In genomic region chr2:180724585-180725413, GRCm38 (mm10) we compare ENCODE assay signal across 8 mouse cellular contexts. TPM values are rescaled to one million over a fixed set of nuclear protein-coding genes. Genes with fewer than 3 reads are reported as not detected.
DNase-seq lines count a peak whose midpoint lies in the region; ATAC-seq lines count a peak whose summit lies in the region.

Gene Slc17a9, plus strand, starts transcription at chr2:180725263.

- peaks cover 37% of the 10 kb centered on the region for H3K36me3 ChIP-seq in embryonic facial prominence, embryonic 14.5 days (ENCODE audit: control insufficient read depth, insufficient read depth, low read length)
- peaks cover 15% of the 10 kb centered on the region; the same call in 1 of the 2 replicates for H3K36me3 ChIP-seq in limb, embryonic 11.5 days (ENCODE audit: control insufficient read depth, insufficient read depth, low read length)
- H3K36me3 ChIP-seq in midbrain, embryonic 16.5 days (ENCODE audit: control insufficient read depth, insufficient read depth, low read length): peaks cover 16% of the 10 kb centered on the region

- WGBS in embryonic facial prominence, embryonic 14.5 days: 6% methylated on average over 16 of the region's 18 CpGs
- WGBS in limb, embryonic 11.5 days: 6% methylated on average over 18 of the region's 18 CpGs
- WGBS in midbrain, embryonic 16.5 days: 6% methylated on average over 18 of the region's 18 CpGs

- H3K9ac ChIP-seq in embryonic facial prominence, embryonic 14.5 days (ENCODE audit: low read depth, low read length): peak within 1 kb of the TSS; percentile 10; the same call in 1 of the 2 replicates
- no peak within 1 kb of the TSS; the same call in 1 of the 2 replicates for H3K9ac ChIP-seq in limb, embryonic 11.5 days (ENCODE audit: low read length)
- H3K9ac ChIP-seq in midbrain, embryonic 16.5 days (ENCODE audit: low read depth, low read length): peak within 1 kb of the TSS; percentile 12; the same call in 1 of the 2 replicates

- H3K9me3 ChIP-seq in embryonic facial prominence, embryonic 14.5 days (ENCODE audit: control insufficient read depth, low read length): no peaks in the 10 kb centered on the region
- H3K9me3 ChIP-seq in limb, embryonic 11.5 days (ENCODE audit: control insufficient read depth, low read length): no peaks in the 10 kb centered on the region
- no peaks in the 10 kb centered on the region for H3K9me3 ChIP-seq in midbrain, embryonic 16.5 days (replicated peaks; ENCODE audit: control insufficient read depth, low read length, poor library complexity, severe bottlenecking)

- H3K27me3 ChIP-seq in embryonic facial prominence, embryonic 14.5 days (replicated peaks; ENCODE audit: control insufficient read depth, insufficient read depth, low read length): no peaks in the 10 kb centered on the region
- no peaks in the 10 kb centered on the region for H3K27me3 ChIP-seq in limb, embryonic 11.5 days (ENCODE audit: control insufficient read depth, insufficient read depth, low read length)
- H3K27me3 ChIP-seq in midbrain, embryonic 16.5 days (ENCODE audit: control insufficient read depth, insufficient read depth, low read depth, low read length): no peaks in the 10 kb centered on the region

- peak within 1 kb of the TSS; percentile 46 for H3K4me2 ChIP-seq in embryonic facial prominence, embryonic 14.5 days (ENCODE audit: low read depth, low read length)
- no peak within 1 kb of the TSS for H3K4me2 ChIP-seq in limb, embryonic 11.5 days (ENCODE audit: low read depth, severe bottlenecking)
- H3K4me2 ChIP-seq in midbrain, embryonic 16.5 days (ENCODE audit: low read length): no peak within 1 kb of the TSS

- H3K27ac ChIP-seq in embryonic facial prominence, embryonic 14.5 days (replicated peaks; ENCODE audit: low read depth, low read length): no peak within 1 kb of the TSS
- no peak within 1 kb of the TSS for H3K27ac ChIP-seq in limb, embryonic 11.5 days (replicated peaks; ENCODE audit: low read depth, low read length)
- H3K27ac ChIP-seq in midbrain, embryonic 16.5 days (ENCODE audit: low read length): no peak within 1 kb of the TSS

- peak; percentile 67 for ATAC-seq in embryonic facial prominence, embryonic 14.5 days (ENCODE audit: low read depth)
- peak; percentile 46; the same call in 1 of the 2 replicates for ATAC-seq in limb, embryonic 11.5 days (ENCODE audit: insufficient number of reproducible peaks, low FRiP score, low TSS enrichment, low read depth)
- ATAC-seq in midbrain, embryonic 16.5 days: peak; percentile 51; the same call in 1 of the 2 replicates

- intact Hi-C loops in left cerebral cortex, postnatal 36 days (cut with DNase I): loop anchor here (5.0 kb wide), 1 partner anchor 47 kb away; no protein-coding TSS in a partner anchor

- peak within 1 kb of the TSS; percentile 14; the same call in 1 of the 2 replicates for H3K4me3 ChIP-seq in embryonic facial prominence, embryonic 14.5 days (ENCODE audit: low read depth, low read length)
- no peak within 1 kb of the TSS; the same call in 1 of the 2 replicates for H3K4me3 ChIP-seq in limb, embryonic 11.5 days (ENCODE audit: low read depth, low read length)
- no peak within 1 kb of the TSS for H3K4me3 ChIP-seq in midbrain, embryonic 16.5 days (ENCODE audit: low read depth, low read length)

- H3K4me1 ChIP-seq in embryonic facial prominence, embryonic 14.5 days (ENCODE audit: control insufficient read depth, insufficient read depth, low read length): peaks cover 9% of the 10 kb centered on the region; the same call in 1 of the 2 replicates
- peaks cover 5% of the 10 kb centered on the region; the same call in 1 of the 2 replicates for H3K4me1 ChIP-seq in limb, embryonic 11.5 days (ENCODE audit: control insufficient read depth, insufficient read depth, low read length)
- H3K4me1 ChIP-seq in midbrain, embryonic 16.5 days (ENCODE audit: control insufficient read depth, insufficient read depth, low read length): no peaks in the 10 kb centered on the region

- peak; percentile 72 to 81 for DNase-seq in spleen, adult 18-20 months
- no peak for DNase-seq in spleen, postnatal 14 days (ENCODE audit: low spot score in 2 of 2)
- DNase-seq in embryonic facial prominence, embryonic 14.5 days (ENCODE audit: low spot score): peak; percentile 57
- peak; percentile 51 for DNase-seq in heart, postnatal 4 days
- no peak for DNase-seq in limb, embryonic 11.5 days (ENCODE audit: low spot score)
- DNase-seq in right cerebral cortex, postnatal 25 days: no peak
- DNase-seq in left cerebral cortex, postnatal 36 days (ENCODE audit: low spot score in 2 of 2): no peak

RNA-seq across cellular contexts. Expression of gene Slc17a9, which starts in this region (rescaled TPM):
- 1.5 and 2.9 TPM in 2 replicates for polyA plus RNA-seq in embryonic facial prominence, embryonic 14.5 days (2014; fragmentation: Nextera tagmentation; extraction: Ambion mirVana)
- under 1 TPM; 0.69 to 0.88 TPM for total RNA-seq in heart, postnatal 4 days (2021)
- 0.09 and 0.45 TPM in 2 replicates for polyA plus RNA-seq in limb, embryonic 11.5 days (2014; fragmentation: Nextera tagmentation; extraction: Ambion mirVana)
- polyA plus RNA-seq in midbrain, embryonic 16.5 days (2015; fragmentation: Nextera tagmentation; extraction: Ambion mirVana): 0.11 and 0.24 TPM in 2 replicates
- total RNA-seq in left cerebral cortex, postnatal 36 days (2021): under 1 TPM; 0.27 to 0.39 TPM

Comparison
In these comparisons a context has a peak if more than half of its experiments do, and no peak if none do; other contexts are left out.
1. DNase-seq: peak in spleen, adult 18-20 months (2 of 2) and embryonic facial prominence, embryonic 14.5 days (single experiment); none in spleen, postnatal 14 days (0 of 2), limb, embryonic 11.5 days (single experiment), right cerebral cortex, postnatal 25 days (single experiment) and left cerebral cortex, postnatal 36 days (0 of 2).
2. Peak in DNase-seq in heart, postnatal 4 days; RNA of the gene not detected or under 1 TPM.
3. Peak in ATAC-seq in limb, embryonic 11.5 days; RNA of the gene not detected or under 1 TPM.
4. Peak in ATAC-seq and H3K9ac ChIP-seq in midbrain, embryonic 16.5 days; RNA of the gene not detected or under 1 TPM.
5. Peak in every context shown above with its lines, with median percentiles within 50 percentile points of each other: ATAC-seq.